Mouse (Mus musculus) intestine, embryonic 14.5 days (tissue): ENCODE measurements at regions not wholly inside any gene's neighbourhood (a gene's known extent, or its start where the extent isn't known, plus 50 kb on each side); places are given as distances from the start of the nearest gene placed in this dataset.

ENCODE experiments used
- ATAC-seq: fragments of 200-750 bp; cut with Nextera tagmentation; replicated peaks from 2 replicates; pipeline ENCODE4 v1.8.0; 2017; ENCODE audit warnings: low read depth, moderate number of reproducible peaks, moderate TSS enrichment, moderate library complexity; ENCODE audit not compliant: low FRiP score, low TSS enrichment
- DNase-seq: peaks from one replicate; pipeline ENCODE4 v3.0.0-alpha.2; 2018; ENCODE audit warnings: low spot score
- H3K27ac ChIP-seq: fragments of 300-500 bp; sonication (generic); 2 replicates; pipeline ENCODE4 v1.5.1; 2014; ENCODE audit warnings: low read depth, mild to moderate bottlenecking, control low read depth
- H3K27me3 ChIP-seq: fragments of 300-500 bp; sonication (generic); replicated peaks from 2 replicates; pipeline ENCODE4 v1.6.1; 2014; ENCODE audit warnings: low read length, control low read depth; ENCODE audit not compliant: control insufficient read depth, insufficient read depth
- H3K36me3 ChIP-seq: fragments of 300-500 bp; sonication (generic); 2 replicates; pipeline ENCODE4 v1.6.1; 2014; ENCODE audit warnings: low read length, control low read depth; ENCODE audit not compliant: control insufficient read depth, insufficient read depth
- H3K4me1 ChIP-seq: fragments of 300-500 bp; sonication (generic); replicated peaks from 2 replicates; pipeline ENCODE4 v1.6.1; 2014; ENCODE audit warnings: low read length, control low read depth, mixed read lengths; ENCODE audit not compliant: control insufficient read depth, insufficient read depth
- H3K4me2 ChIP-seq: fragments of 300-500 bp; sonication (generic); 2 replicates; pipeline ENCODE4 v1.6.1; 2014; ENCODE audit warnings: low read length
- H3K4me3 ChIP-seq: fragments of 300-500 bp; sonication (generic); 2 replicates; pipeline ENCODE4 v1.5.1; 2014; ENCODE audit warnings: low read depth, low read length, control low read depth, mixed read lengths
- H3K9ac ChIP-seq: fragments of 300-500 bp; sonication (generic); 2 replicates; pipeline ENCODE4 v1.6.1; 2014; ENCODE audit warnings: mild to moderate bottlenecking, low read length
- H3K9me3 ChIP-seq: fragments of 300-500 bp; sonication (generic); 2 replicates; pipeline ENCODE4 v1.6.1; 2016; ENCODE audit warnings: low read length, control low read depth; ENCODE audit not compliant: control insufficient read depth
- WGBS: fragments of 180-500 bp; shearing (Covaris S2); extraction: QIAGEN DNeasy Blood & Tissue Kit; methylation state at CpG from one replicate; pipeline ENCODE4 v1.1.7; 2014; 5-methylcytosine and 5-hydroxymethylcytosine counted together

DNA sequence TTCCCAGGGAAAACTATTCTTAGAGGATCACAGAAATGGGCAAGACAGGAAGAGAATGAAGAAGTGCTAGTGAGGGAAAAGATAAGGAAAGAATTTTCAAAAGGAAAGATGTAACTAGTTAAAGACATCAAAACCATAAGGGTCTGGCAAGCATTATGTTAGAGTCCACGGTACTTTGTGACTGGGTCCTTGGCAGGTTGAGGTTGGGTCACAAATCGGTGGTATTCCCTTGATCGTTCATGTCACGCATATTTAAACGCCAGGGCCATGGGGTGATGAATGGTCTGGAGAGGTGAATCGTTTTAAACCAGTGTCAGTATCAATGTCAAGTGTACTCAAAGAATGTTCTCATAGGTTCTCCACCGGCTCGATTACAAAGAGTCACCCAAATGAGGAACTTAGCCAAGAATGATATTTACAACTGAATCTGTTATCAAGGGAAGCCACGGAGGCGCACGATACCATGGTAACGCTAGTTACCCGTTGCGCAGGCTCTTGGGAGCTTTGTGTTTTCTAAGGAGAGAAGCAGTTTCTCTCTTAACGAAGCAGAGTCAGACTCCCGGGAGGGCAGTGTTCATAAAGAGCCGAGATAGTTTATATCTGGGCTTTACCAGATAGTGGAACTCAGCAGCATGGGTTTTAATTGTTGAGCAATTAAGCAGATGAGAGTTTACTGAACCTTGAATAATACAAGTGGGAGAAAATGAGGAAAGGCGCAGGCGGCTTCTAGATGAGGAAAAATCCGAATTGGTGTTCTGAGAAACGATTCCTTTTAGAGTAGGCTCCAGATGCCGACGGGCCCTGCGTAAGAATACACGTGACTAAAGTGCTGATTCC is 124.0 kb downstream of the Cdc42ep3 start:
- Histone ChIP-seq H3K27me3 (no peaks in the 10 kb centered on the region), H3K36me3 (no peaks in the 10 kb centered on the region), H3K4me1 (no peaks in the 10 kb centered on the region), H3K27ac (no peak overlapping the region), H3K4me2 (no peak overlapping the region), H3K9ac (no peak overlapping the region), H3K4me3 (no peak overlapping the region), H3K9me3 (no peaks in the 10 kb centered on the region)
- 73% methylated on average over 25 of the region's 25 CpGs for WGBS
- ATAC-seq (no peak), DNase-seq (no peak)

DNA sequence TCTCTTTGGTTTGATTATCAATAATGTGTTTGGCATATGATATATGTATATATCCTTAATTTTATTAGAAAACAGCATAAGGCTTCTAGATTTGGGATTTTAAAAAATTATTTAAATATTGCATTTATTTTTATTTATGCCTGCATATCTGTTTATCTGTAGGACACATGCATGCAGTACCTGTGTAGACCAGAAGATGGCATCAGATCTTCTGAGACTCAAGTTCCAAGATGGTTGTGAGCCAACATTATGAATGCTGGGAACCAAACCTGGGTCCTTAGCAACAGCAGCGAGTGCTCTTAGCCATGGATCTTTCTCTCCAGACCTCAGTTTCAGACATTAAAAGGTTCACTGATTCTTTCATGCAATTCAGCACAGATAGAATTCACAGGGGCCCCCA is 148.3 kb downstream of the Cdc42ep3 start:
- no peak for ATAC-seq
- no peaks in the 10 kb centered on the region for H3K27me3 ChIP-seq
- 91% methylated on average over 1 of the region's 1 CpGs for WGBS
- no peaks in the 10 kb centered on the region for H3K4me1 ChIP-seq
- H3K4me3 ChIP-seq: no peak overlapping the region
- H3K9ac ChIP-seq: no peak overlapping the region
- H3K36me3 ChIP-seq: no peaks in the 10 kb centered on the region
- H3K4me2 ChIP-seq: no peak overlapping the region
- no peak for DNase-seq
- no peak overlapping the region for H3K27ac ChIP-seq
- 0 out of 2 replicates have a peak, but pooled peaks cover 2% of the 10 kb centered on the region for H3K9me3 ChIP-seq

DNA sequence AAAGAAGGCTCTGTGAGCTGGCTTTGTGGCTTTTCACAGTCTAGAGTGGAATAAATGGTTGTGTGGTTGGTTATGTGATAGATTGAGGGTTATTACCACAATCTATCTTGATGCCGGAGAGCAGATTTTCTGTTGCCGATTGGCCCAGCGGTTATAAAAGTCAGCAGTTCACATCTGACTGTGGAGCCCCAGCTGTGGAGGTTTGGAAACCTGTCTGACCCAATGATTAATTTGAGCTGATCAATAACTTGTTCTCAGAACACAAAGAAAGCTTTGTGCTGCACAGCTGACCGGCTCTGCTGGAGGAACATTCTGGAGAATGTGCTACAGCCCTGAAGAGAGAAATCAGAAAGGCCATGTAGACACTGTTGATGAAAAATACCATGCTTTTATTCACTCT is 148.8 kb downstream of the Cdc42ep3 start:
- no peaks in the 10 kb centered on the region for H3K36me3 ChIP-seq
- ATAC-seq (no peak), DNase-seq (no peak)
- no peak overlapping the region for H3K4me3 ChIP-seq
- H3K27ac ChIP-seq: no peak overlapping the region
- 74% methylated on average over 4 of the region's 4 CpGs for WGBS
- no peak overlapping the region for H3K4me2 ChIP-seq
- H3K27me3 ChIP-seq: no peaks in the 10 kb centered on the region
- H3K9ac ChIP-seq: no peak overlapping the region
- no peaks in the 10 kb centered on the region for H3K4me1 ChIP-seq
- H3K9me3 ChIP-seq: 0 out of 2 replicates have a peak, but pooled peaks cover 2% of the 10 kb centered on the region

DNA sequence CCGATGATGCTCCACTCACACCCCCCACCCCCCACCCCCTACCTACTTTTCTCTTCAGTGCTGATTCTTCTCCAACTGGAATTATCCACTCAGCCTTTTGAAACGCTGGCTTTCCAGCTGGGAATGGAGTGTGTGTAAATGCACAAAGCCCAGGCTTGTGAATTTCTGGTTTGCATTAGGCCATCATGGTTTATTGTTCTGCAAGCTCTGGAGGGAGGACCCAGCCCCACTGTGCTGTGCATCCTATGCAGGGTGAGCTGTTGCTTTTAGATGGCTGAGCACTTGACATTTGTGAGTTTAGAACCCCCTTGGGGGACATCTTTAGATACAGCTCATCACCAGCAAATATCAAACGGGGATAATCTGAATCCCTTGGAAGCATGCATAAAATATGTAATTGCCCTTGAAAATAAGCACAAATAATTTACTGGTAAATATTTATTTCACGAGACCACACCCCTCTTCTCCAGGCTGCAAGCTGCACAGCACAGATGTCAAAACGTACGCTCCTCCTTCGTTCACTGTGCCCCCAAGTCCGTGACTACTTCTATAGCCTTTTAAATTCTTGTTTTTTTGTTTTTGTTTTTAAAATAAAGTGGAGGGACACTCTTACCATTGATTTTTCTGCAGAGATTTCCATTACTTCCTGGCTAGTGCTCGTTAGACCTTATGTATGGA is 148.2 kb downstream of the Qpct start:
- DNase-seq (no peak), ATAC-seq (no peak)
- WGBS: 59% methylated on average over 9 of the region's 9 CpGs
- Histone ChIP-seq H3K36me3 (no peaks in the 10 kb centered on the region), H3K4me1 (no peaks in the 10 kb centered on the region), H3K9ac (no peak overlapping the region), H3K9me3 (0 out of 2 replicates have a peak, but pooled peaks cover 2% of the 10 kb centered on the region), H3K27ac (no peak overlapping the region), H3K4me2 (no peak overlapping the region), H3K27me3 (no peaks in the 10 kb centered on the region), H3K4me3 (no peak overlapping the region)

DNA sequence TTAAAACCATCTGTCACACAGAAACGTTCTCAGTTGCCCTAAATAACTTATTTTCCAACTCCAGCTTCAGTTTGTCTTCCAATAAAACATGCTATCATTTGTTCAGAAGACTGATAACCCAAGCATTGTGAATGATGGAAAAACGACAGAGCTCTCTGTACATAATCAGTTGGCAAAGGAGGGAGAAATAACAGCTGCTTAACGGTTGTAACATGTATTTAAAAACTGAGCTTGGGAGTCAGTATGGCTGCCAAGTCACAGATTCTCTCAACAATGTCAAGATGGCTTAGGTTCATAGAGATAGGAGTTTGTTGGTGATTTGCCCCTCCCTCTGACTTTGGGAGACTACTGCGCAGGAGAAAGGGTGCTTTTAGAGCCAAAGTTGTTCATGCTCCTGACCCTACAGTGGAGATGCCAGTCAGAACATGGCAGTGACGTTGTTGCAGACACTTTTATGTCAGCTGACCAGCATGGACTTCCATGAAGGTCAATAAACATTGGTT is 140.2 kb downstream of the Qpct start:
- no peaks in the 10 kb centered on the region for H3K4me1 ChIP-seq
- DNase-seq: no peak
- 72% methylated on average over 5 of the region's 5 CpGs for whole genome bisulfite sequencing
- no peak overlapping the region for H3K9ac ChIP-seq
- H3K4me3 ChIP-seq: no peak overlapping the region
- no peak for ATAC-seq
- H3K27ac ChIP-seq: no peak overlapping the region
- H3K4me2 ChIP-seq: no peak overlapping the region
- no peaks in the 10 kb centered on the region for H3K27me3 ChIP-seq
- no peaks in the 10 kb centered on the region for H3K36me3 ChIP-seq
- H3K9me3 ChIP-seq: no peaks in the 10 kb centered on the region

DNA sequence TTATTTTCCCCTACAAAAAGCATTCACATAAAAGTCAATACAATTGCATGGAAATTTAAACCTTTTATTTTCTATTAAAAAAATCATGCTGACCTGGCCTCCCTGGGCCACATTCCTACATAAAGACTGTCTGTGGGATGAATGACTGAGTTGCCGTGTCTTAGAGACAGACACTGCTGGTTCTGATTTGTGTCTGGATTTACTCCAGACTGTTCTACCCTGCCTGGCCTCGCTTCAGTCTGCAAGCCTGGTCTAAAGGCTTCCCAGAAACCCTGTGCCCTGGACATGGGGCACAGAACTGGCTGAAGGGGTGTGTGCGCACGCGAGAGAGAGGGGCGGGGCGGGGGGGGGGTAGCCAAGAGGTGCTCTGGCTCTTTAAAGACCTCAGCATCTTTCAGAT is 136.6 kb downstream of the Qpct start:
- Histone ChIP-seq H3K4me2 (no peak overlapping the region), H3K4me1 (no peaks in the 10 kb centered on the region), H3K36me3 (no peaks in the 10 kb centered on the region), H3K27me3 (no peaks in the 10 kb centered on the region), H3K9ac (no peak overlapping the region), H3K9me3 (no peaks in the 10 kb centered on the region), H3K4me3 (no peak overlapping the region), H3K27ac (no peak overlapping the region)
- ATAC-seq (no peak), DNase-seq (no peak)
- 73% methylated on average over 7 of the region's 7 CpGs for WGBS

DNA sequence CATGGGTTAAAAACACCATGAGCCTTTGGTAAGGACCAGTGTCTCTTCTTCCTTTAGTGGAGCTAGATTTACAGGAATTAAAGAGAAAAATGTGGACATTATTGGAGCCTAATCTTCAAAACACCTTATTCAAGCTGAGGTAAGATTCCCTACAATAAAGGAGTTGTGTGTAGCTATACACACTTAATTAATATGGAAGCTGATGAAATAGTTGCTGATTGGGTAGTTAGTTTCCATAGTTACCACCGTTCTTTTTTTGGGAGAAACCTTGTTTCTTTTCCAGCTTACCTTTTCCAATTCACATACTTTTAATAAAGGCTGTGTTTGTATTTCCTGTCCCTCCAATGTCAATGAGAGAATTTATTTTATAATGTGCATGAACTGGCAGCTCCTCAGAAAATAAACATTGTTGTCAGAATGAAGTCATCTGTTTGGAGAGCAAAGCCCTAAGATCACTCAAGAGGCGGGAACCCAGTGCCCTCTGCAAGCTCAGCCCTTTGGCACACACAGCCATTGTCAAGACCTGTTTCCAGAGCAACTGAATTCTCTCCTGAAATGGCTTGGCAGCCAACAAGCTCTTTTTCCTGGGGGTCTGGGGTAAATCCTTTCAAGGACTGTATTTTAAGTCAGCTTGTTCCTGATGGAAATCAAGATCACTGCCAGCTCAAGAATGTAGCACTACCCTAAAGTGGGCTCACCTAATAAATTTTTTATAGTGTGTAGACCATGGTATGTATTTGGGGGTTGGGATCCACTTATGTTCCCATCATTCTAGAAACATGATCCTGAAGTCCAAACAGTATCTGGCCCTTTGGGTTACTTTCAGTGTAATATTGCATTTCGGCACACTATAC is 128.8 kb downstream of the Qpct start:
- Histone ChIP-seq H3K9ac (no peak overlapping the region), H3K4me1 (no peaks in the 10 kb centered on the region), H3K27ac (no peak overlapping the region), H3K36me3 (no peaks in the 10 kb centered on the region), H3K9me3 (no peaks in the 10 kb centered on the region), H3K4me3 (no peak overlapping the region), H3K27me3 (no peaks in the 10 kb centered on the region), H3K4me2 (no peak overlapping the region)
- DNase-seq: no peak
- ATAC-seq: no peak
- WGBS: 63% methylated on average over 3 of the region's 3 CpGs

DNA sequence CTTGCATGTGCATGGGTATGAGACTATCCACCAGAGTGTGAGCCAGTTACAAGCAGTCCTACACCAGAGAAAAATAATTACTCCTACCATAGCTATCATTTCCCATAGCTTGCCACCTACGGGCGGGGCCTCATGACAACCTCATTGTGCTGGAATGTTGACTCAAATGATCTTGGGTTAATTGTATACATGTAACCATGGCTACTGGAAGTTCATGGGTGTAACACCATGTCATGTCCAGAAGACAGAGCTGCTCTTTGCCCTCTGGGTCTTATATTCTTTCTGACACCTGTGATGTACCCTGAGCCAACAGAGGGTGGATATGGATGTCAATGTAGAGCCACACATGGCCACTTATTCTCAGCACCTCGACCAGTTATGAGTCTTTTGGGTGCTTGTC is 125.6 kb downstream of the Qpct start:
- Histone ChIP-seq H3K4me1 (no peaks in the 10 kb centered on the region), H3K9ac (no peak overlapping the region), H3K4me2 (no peak overlapping the region), H3K27me3 (no peaks in the 10 kb centered on the region), H3K9me3 (no peaks in the 10 kb centered on the region), H3K36me3 (no peaks in the 10 kb centered on the region), H3K4me3 (no peak overlapping the region), H3K27ac (no peak overlapping the region)
- WGBS: 84% methylated on average over 3 of the region's 3 CpGs
- ATAC-seq (0 out of 2 replicates have a peak, but pooled peaks have one; percentile 27), DNase-seq (no peak)
